Mouse (Mus musculus) lung, adult 18-20 months (tissue): ENCODE results near the gene Lad1.

Source experiments
- DNase-seq, 2 experiments: peaks; one replicate each; pipeline ENCODE4 v3.0.0; 2022; ENCODE audit warnings: mixed read lengths in 2 of 2

Lad1 gene

GRCm38 (mm10) chr1:135818481-135819086 is at the start of gene Lad1:
Lad1 (plus strand) TSS chr1:135818598.
- DNase-seq: peak; percentile 69 to 75

GRCm38 (mm10) chr1:135770237-135770636 is 48.2 kb upstream of the Lad1 start:
- no peak for DNase-seq

GRCm38 (mm10) chr1:135770896-135771572 is 47.4 kb upstream of the Lad1 start:
- DNase-seq: peak; percentile 73 to 79

- DNase-seq: no peak
Measured at GRCm38 (mm10) chr1:135771573-135771970, 46.8 kb upstream of the Lad1 start.

GRCm38 (mm10) chr1:135776596-135776995 is 41.8 kb upstream of the Lad1 start:
- no peak for DNase-seq

- DNase-seq: no peak
Measured at GRCm38 (mm10) chr1:135777046-135777445, 41.4 kb upstream of the Lad1 start.

GRCm38 (mm10) chr1:135778780-135779535 is 39.4 kb upstream of the Lad1 start, which contains the start of gene Tnni1:
Tnni1 (plus strand) TSS chr1:135779434.
- DNase-seq: peak; percentile 43 to 61

GRCm38 (mm10) chr1:135780649-135781048 is 37.7 kb upstream of the Lad1 start:
- no peak for DNase-seq

GRCm38 (mm10) chr1:135781220-135781619 is 37.2 kb upstream of the Lad1 start:
- DNase-seq: peak; percentile 68 to 76

- DNase-seq: peak in 1 of 2 experiments; percentile 23
Measured at GRCm38 (mm10) chr1:135782816-135783215, 35.6 kb upstream of the Lad1 start.

GRCm38 (mm10) chr1:135787799-135788198 is 30.6 kb upstream of the Lad1 start:
- DNase-seq: peak; percentile 71 to 82

GRCm38 (mm10) chr1:135788708-135789107 is 29.7 kb upstream of the Lad1 start:
- DNase-seq: peak; percentile 38 to 56

GRCm38 (mm10) chr1:135789815-135790214 is 28.6 kb upstream of the Lad1 start:
- peak; percentile 60 to 69 for DNase-seq

GRCm38 (mm10) chr1:135792143-135792939 is 26.1 kb upstream of the Lad1 start:
- DNase-seq: no peak

- peak; percentile 49 to 57 for DNase-seq
Measured at GRCm38 (mm10) chr1:135793370-135794215, 24.8 kb upstream of the Lad1 start.

GRCm38 (mm10) chr1:135794216-135795134 is 23.9 kb upstream of the Lad1 start:
- DNase-seq: peak; percentile 18 to 35

- no peak for DNase-seq
Measured at GRCm38 (mm10) chr1:135798492-135798891, 19.9 kb upstream of the Lad1 start.

- DNase-seq: no peak
Measured at GRCm38 (mm10) chr1:135799109-135799627, 19.2 kb upstream of the Lad1 start.

- no peak for DNase-seq
Measured at GRCm38 (mm10) chr1:135800192-135800950, 18.0 kb upstream of the Lad1 start.

- no peak for DNase-seq
Measured at GRCm38 (mm10) chr1:135807546-135807945, 10.9 kb upstream of the Lad1 start.
